Mouse (Mus musculus): Measurements from ENCODE around the gene Cacna1s. TPM values are rescaled to one million over a fixed set of nuclear protein-coding genes. Genes with fewer than 3 reads are reported as not detected.

The Cacna1s gene
- polyA plus RNA-seq, 1 experiment: 1.0 TPM

- H3K27me3 ChIP-seq (ENCODE audit: control insufficient read depth, insufficient read depth, low read length, poor library complexity, severe bottlenecking): no peaks in the 10 kb centered on the region
- H3K9ac ChIP-seq (ENCODE audit: low read depth, poor library complexity, severe bottlenecking): no peak overlapping the region
- no peak overlapping the region for H3K4me3 ChIP-seq (ENCODE audit: low read depth, low read length)
- no peaks in the 10 kb centered on the region for H3K9me3 ChIP-seq (replicated peaks; ENCODE audit: control insufficient read depth, insufficient read depth, low read length, poor library complexity, severe bottlenecking)
- no peak for TF ChIP-seq CTCF (IDR thresholded peaks at IDR 0.05; ENCODE audit: low read depth, low read length)
- TF ChIP-seq EP300 (IDR thresholded peaks at IDR 0.05; ENCODE audit: insufficient read depth, low read depth, low read length): no peak
- no peak for TF ChIP-seq POLR2A (IDR thresholded peaks at IDR 0.05; ENCODE audit: insufficient read depth, low read length)
- H3K4me1 ChIP-seq (ENCODE audit: control insufficient read depth, insufficient read depth, low read length): no peaks in the 10 kb centered on the region
- H3K27ac ChIP-seq (ENCODE audit: insufficient read depth, low read length): no peak overlapping the region
- no peaks in the 10 kb centered on the region for H3K36me3 ChIP-seq (ENCODE audit: control insufficient read depth, insufficient read depth, low read length, poor library complexity, severe bottlenecking)
Observed at GRCm38 (mm10) chr1:136061041-136061789, 8.7 kb downstream of the Cacna1s start.

GRCm38 (mm10) chr1:136061790-136062141 lies 9.2 kb downstream of the Cacna1s start:
- no peak for TF ChIP-seq CTCF (IDR thresholded peaks at IDR 0.05; ENCODE audit: low read depth, low read length)
- no peak for TF ChIP-seq EP300 (IDR thresholded peaks at IDR 0.05; ENCODE audit: insufficient read depth, low read depth, low read length)
- no peak for TF ChIP-seq POLR2A (IDR thresholded peaks at IDR 0.05; ENCODE audit: insufficient read depth, low read length)
- no peaks in the 10 kb centered on the region for H3K4me1 ChIP-seq (ENCODE audit: control insufficient read depth, insufficient read depth, low read length)

DNA sequence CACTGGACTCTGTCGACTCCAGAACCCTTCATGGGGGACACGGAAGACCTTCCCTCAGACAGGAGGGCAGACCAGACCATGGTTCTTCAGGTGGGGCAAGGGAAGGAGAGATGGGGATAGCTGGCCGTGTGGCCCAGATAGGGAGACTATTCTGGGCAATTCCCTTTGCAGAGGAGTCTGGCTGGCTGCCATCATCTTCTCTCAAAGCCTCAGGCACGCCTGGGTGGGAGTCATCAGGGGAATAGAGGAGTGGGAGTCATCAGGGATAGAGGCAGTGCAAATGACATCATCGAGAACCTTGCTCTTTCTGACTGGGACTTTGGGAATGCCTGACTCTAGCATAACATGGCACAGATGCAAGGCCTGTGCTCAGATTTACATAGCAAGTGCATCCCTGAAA lies 11.4 kb downstream of the Cacna1s start:
- H3K9me3 ChIP-seq (replicated peaks; ENCODE audit: control insufficient read depth, insufficient read depth, low read length, poor library complexity, severe bottlenecking): no peaks in the 10 kb centered on the region
- H3K36me3 ChIP-seq (ENCODE audit: control insufficient read depth, insufficient read depth, low read length, poor library complexity, severe bottlenecking): no peaks in the 10 kb centered on the region
- H3K9ac ChIP-seq (ENCODE audit: low read depth, poor library complexity, severe bottlenecking): no peak overlapping the region
- no peak overlapping the region for H3K27ac ChIP-seq (ENCODE audit: insufficient read depth, low read length)
- no peaks in the 10 kb centered on the region for H3K27me3 ChIP-seq (ENCODE audit: control insufficient read depth, insufficient read depth, low read length, poor library complexity, severe bottlenecking)
- TF ChIP-seq POLR2A (IDR thresholded peaks at IDR 0.05; ENCODE audit: insufficient read depth, low read length) (no peak), EP300 (IDR thresholded peaks at IDR 0.05; ENCODE audit: insufficient read depth, low read depth, low read length) (no peak), CTCF (IDR thresholded peaks at IDR 0.05; ENCODE audit: low read depth, low read length) (no peak)
- no peaks in the 10 kb centered on the region for H3K4me1 ChIP-seq (ENCODE audit: control insufficient read depth, insufficient read depth, low read length)
- no peak overlapping the region for H3K4me3 ChIP-seq (ENCODE audit: low read depth, low read length)

More at GRCm38 (mm10) chr1:136061790-136062141, 9.2 kb downstream of the Cacna1s start:
- Histone ChIP-seq H3K9ac (ENCODE audit: low read depth, poor library complexity, severe bottlenecking) (no peak overlapping the region), H3K4me3 (ENCODE audit: low read depth, low read length) (no peak overlapping the region), H3K27me3 (ENCODE audit: control insufficient read depth, insufficient read depth, low read length, poor library complexity, severe bottlenecking) (no peaks in the 10 kb centered on the region), H3K36me3 (ENCODE audit: control insufficient read depth, insufficient read depth, low read length, poor library complexity, severe bottlenecking) (no peaks in the 10 kb centered on the region), H3K9me3 (replicated peaks; ENCODE audit: control insufficient read depth, insufficient read depth, low read length, poor library complexity, severe bottlenecking) (no peaks in the 10 kb centered on the region), H3K27ac (ENCODE audit: insufficient read depth, low read length) (no peak overlapping the region)

- TF ChIP-seq EP300 (IDR thresholded peaks at IDR 0.05; ENCODE audit: insufficient read depth, low read depth, low read length) (no peak), POLR2A (IDR thresholded peaks at IDR 0.05; ENCODE audit: insufficient read depth, low read length) (no peak), CTCF (IDR thresholded peaks at IDR 0.05; ENCODE audit: low read depth, low read length) (no peak)
- Histone ChIP-seq H3K27ac (ENCODE audit: insufficient read depth, low read length) (no peak overlapping the region), H3K27me3 (ENCODE audit: control insufficient read depth, insufficient read depth, low read length, poor library complexity, severe bottlenecking) (no peaks in the 10 kb centered on the region), H3K9me3 (replicated peaks; ENCODE audit: control insufficient read depth, insufficient read depth, low read length, poor library complexity, severe bottlenecking) (no peaks in the 10 kb centered on the region), H3K9ac (ENCODE audit: low read depth, poor library complexity, severe bottlenecking) (no peak overlapping the region), H3K36me3 (ENCODE audit: control insufficient read depth, insufficient read depth, low read length, poor library complexity, severe bottlenecking) (no peaks in the 10 kb centered on the region), H3K4me1 (ENCODE audit: control insufficient read depth, insufficient read depth, low read length) (no peaks in the 10 kb centered on the region), H3K4me3 (ENCODE audit: low read depth, low read length) (no peak overlapping the region)
Observed at GRCm38 (mm10) chr1:136066621-136067020, 14.1 kb downstream of the Cacna1s start.

- TF ChIP-seq POLR2A (IDR thresholded peaks at IDR 0.05; ENCODE audit: insufficient read depth, low read length) (no peak), CTCF (IDR thresholded peaks at IDR 0.05; ENCODE audit: low read depth, low read length) (no peak), EP300 (IDR thresholded peaks at IDR 0.05; ENCODE audit: insufficient read depth, low read depth, low read length) (no peak)
- H3K4me1 ChIP-seq (ENCODE audit: control insufficient read depth, insufficient read depth, low read length): no peaks in the 10 kb centered on the region
- H3K4me3 ChIP-seq (ENCODE audit: low read depth, low read length): no peak overlapping the region
Observed at GRCm38 (mm10) chr1:136067579-136067978, 15.0 kb downstream of the Cacna1s start.

GRCm38 (mm10) chr1:136076086-136076485 lies 23.5 kb downstream of the Cacna1s start:
- no peaks in the 10 kb centered on the region for H3K27me3 ChIP-seq (ENCODE audit: control insufficient read depth, insufficient read depth, low read length, poor library complexity, severe bottlenecking)
- H3K9me3 ChIP-seq (replicated peaks; ENCODE audit: control insufficient read depth, insufficient read depth, low read length, poor library complexity, severe bottlenecking): no peaks in the 10 kb centered on the region
- no peak overlapping the region for H3K9ac ChIP-seq (ENCODE audit: low read depth, poor library complexity, severe bottlenecking)
- H3K4me1 ChIP-seq (ENCODE audit: control insufficient read depth, insufficient read depth, low read length): no peaks in the 10 kb centered on the region
- no peak overlapping the region for H3K27ac ChIP-seq (ENCODE audit: insufficient read depth, low read length)
- no peaks in the 10 kb centered on the region for H3K36me3 ChIP-seq (ENCODE audit: control insufficient read depth, insufficient read depth, low read length, poor library complexity, severe bottlenecking)
- no peak overlapping the region for H3K4me3 ChIP-seq (ENCODE audit: low read depth, low read length)
- TF ChIP-seq POLR2A (IDR thresholded peaks at IDR 0.05; ENCODE audit: insufficient read depth, low read length) (no peak), CTCF (IDR thresholded peaks at IDR 0.05; ENCODE audit: low read depth, low read length) (peak; percentile 76)

More at GRCm38 (mm10) chr1:136067579-136067978, 15.0 kb downstream of the Cacna1s start:
- H3K9ac ChIP-seq (ENCODE audit: low read depth, poor library complexity, severe bottlenecking): no peak overlapping the region
- H3K36me3 ChIP-seq (ENCODE audit: control insufficient read depth, insufficient read depth, low read length, poor library complexity, severe bottlenecking): no peaks in the 10 kb centered on the region
- no peak overlapping the region for H3K27ac ChIP-seq (ENCODE audit: insufficient read depth, low read length)
- no peaks in the 10 kb centered on the region for H3K27me3 ChIP-seq (ENCODE audit: control insufficient read depth, insufficient read depth, low read length, poor library complexity, severe bottlenecking)
- H3K9me3 ChIP-seq (replicated peaks; ENCODE audit: control insufficient read depth, insufficient read depth, low read length, poor library complexity, severe bottlenecking): no peaks in the 10 kb centered on the region

All from ES-Bruce4 (cell line).